Mouse (Mus musculus): ENCODE measurements around the gene Fxr1. TPM values are rescaled to one million over a fixed set of nuclear protein-coding genes. Genes with fewer than 3 reads are reported as not detected.
A peak's percentile ranks its signal among the peaks of the same experiment; 100 is the strongest.
"Not testable (repeated sequence)": the region's sequence is repeated elsewhere in the genome, so short reads cannot be mapped to it uniquely, and the experiment has no call there.

Fxr1 gene
- polyA plus RNA-seq, 1 experiment = 491 TPM

DNA sequence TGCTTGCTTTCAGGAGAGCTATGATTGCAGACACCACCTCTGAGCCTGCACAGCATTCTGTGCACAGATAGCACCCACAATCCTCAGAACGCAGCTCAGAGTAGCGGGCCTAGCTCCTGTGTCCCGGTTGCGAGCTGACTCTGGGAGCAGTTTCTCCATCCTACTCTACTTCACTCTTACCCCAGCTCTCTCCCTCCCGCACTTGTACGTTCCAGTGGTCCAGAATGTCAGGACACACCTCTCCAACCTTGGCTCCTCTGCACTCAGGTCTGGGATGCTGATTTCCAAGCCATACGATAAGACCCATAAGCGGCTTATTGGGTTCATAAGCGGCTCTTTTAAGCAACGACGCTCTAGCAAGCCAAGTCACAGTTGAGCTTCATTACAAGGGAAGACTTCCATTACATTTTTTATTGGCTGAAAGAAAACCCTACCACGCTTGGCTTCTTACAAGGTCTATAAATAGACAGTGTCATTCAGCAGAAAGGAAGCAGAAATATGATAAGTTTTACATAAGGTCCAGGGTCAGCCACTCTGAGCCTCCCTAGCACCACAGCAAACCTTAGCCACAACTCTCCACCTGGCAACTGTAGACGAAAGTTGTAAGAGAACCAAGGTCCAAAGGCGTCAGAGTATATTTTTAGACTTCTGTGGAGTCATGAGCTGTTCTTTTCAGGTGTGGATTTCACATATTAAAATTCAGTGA lies 26.2 kb upstream of the Fxr1 start:
- Histone ChIP-seq H3K4me3 (ENCODE audit: low read depth, low read length) (no peak overlapping the region), H3K36me3 (ENCODE audit: control insufficient read depth, insufficient read depth, low read length, poor library complexity, severe bottlenecking) (no peaks in the 10 kb centered on the region), H3K27ac (ENCODE audit: insufficient read depth, low read length) (no peak overlapping the region), H3K9ac (ENCODE audit: low read depth, poor library complexity, severe bottlenecking) (no peak overlapping the region), H3K27me3 (ENCODE audit: control insufficient read depth, insufficient read depth, low read length, poor library complexity, severe bottlenecking) (no peaks in the 10 kb centered on the region), H3K4me1 (ENCODE audit: control insufficient read depth, insufficient read depth, low read length) (peaks cover 3% of the 10 kb centered on the region), H3K9me3 (replicated peaks; ENCODE audit: control insufficient read depth, insufficient read depth, low read length, poor library complexity, severe bottlenecking) (no peaks in the 10 kb centered on the region)
- TF ChIP-seq POLR2A (IDR thresholded peaks at IDR 0.05; ENCODE audit: insufficient read depth, low read length) (no peak), CTCF (IDR thresholded peaks at IDR 0.05; ENCODE audit: low read depth, low read length) (no peak), EP300 (IDR thresholded peaks at IDR 0.05; ENCODE audit: insufficient read depth, low read depth, low read length) (no peak)

DNA sequence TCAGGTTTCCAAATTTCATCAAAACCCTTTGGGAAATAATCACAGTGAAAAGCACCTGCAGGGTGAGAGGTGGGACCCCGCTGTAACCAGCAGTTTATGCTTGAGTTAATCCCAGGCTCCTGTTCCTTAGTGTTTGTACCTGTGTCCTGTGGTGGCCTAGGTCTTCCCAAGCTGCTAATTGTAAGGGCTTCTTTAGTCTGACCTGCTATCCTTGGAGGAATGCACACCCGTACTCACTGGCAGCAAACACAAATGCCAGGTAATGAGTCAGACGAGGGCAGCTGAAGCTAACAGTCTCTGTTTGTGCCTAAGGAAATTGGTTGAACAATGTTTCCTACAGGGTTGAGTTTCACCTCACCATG lies 25.6 kb upstream of the Fxr1 start:
- TF ChIP-seq CTCF (IDR thresholded peaks at IDR 0.05; ENCODE audit: low read depth, low read length) (no peak), EP300 (IDR thresholded peaks at IDR 0.05; ENCODE audit: insufficient read depth, low read depth, low read length) (no peak), POLR2A (IDR thresholded peaks at IDR 0.05; ENCODE audit: insufficient read depth, low read length) (no peak)
- H3K27me3 ChIP-seq (ENCODE audit: control insufficient read depth, insufficient read depth, low read length, poor library complexity, severe bottlenecking) = no peaks in the 10 kb centered on the region
- no peak overlapping the region for H3K9ac ChIP-seq (ENCODE audit: low read depth, poor library complexity, severe bottlenecking)
- no peak overlapping the region for H3K27ac ChIP-seq (ENCODE audit: insufficient read depth, low read length)
- no peaks in the 10 kb centered on the region for H3K9me3 ChIP-seq (replicated peaks; ENCODE audit: control insufficient read depth, insufficient read depth, low read length, poor library complexity, severe bottlenecking)
- no peaks in the 10 kb centered on the region for H3K36me3 ChIP-seq (ENCODE audit: control insufficient read depth, insufficient read depth, low read length, poor library complexity, severe bottlenecking)
- peaks cover 3% of the 10 kb centered on the region for H3K4me1 ChIP-seq (ENCODE audit: control insufficient read depth, insufficient read depth, low read length)
- H3K4me3 ChIP-seq (ENCODE audit: low read depth, low read length) = no peak overlapping the region

DNA sequence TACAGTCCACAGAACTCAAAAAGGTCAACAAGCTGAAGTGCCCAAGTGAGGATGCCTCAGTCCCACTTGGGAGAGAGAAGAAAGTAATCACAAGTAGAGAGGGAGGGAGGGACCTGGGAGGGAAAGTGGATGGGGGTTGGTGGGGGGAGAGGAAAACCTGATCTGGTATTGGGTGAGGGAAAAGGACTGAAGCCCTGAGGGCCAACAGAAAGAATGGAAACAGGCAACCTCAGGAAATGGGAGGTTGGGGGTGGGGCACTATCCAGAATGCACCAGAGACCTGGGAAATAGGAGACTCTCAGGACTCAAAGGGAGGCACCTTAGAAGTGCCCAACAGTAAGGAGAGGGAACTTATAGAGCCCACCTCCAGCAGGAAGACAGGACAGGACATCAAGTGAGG lies 18.1 kb upstream of the Fxr1 start:
- H3K4me1 ChIP-seq (ENCODE audit: control insufficient read depth, insufficient read depth, low read length); H3K27ac ChIP-seq (ENCODE audit: insufficient read depth, low read length); H3K4me3 ChIP-seq (ENCODE audit: low read depth, low read length); H3K9ac ChIP-seq (ENCODE audit: low read depth, poor library complexity, severe bottlenecking); H3K27me3 ChIP-seq (ENCODE audit: control insufficient read depth, insufficient read depth, low read length, poor library complexity, severe bottlenecking); H3K36me3 ChIP-seq (ENCODE audit: control insufficient read depth, insufficient read depth, low read length, poor library complexity, severe bottlenecking); H3K9me3 ChIP-seq (replicated peaks; ENCODE audit: control insufficient read depth, insufficient read depth, low read length, poor library complexity, severe bottlenecking): not testable (repeated sequence)

DNA sequence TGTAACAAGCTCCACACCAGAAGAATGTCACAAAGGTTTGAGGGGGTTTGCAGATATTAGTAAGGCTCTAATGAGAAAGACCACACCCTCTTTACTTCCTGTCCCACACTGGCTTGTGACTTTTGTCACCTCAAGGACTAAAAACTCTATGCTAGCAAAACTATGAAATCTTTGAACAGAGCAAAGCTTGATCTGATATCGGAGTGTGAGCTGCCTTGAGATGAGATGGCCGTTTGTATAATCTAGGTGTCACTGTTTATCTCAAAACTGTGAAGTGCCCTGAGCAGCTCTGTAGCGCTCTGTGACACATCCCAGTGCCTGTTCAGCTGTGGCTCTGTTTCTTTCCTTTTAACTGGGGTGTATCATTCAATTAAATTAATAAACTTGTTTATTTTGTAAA lies 15.9 kb upstream of the Fxr1 start:
- no peak overlapping the region for H3K9ac ChIP-seq (ENCODE audit: low read depth, poor library complexity, severe bottlenecking)
- no peak overlapping the region for H3K4me3 ChIP-seq (ENCODE audit: low read depth, low read length)
- TF ChIP-seq EP300 (IDR thresholded peaks at IDR 0.05; ENCODE audit: insufficient read depth, low read depth, low read length) (no peak), POLR2A (IDR thresholded peaks at IDR 0.05; ENCODE audit: insufficient read depth, low read length) (no peak), CTCF (IDR thresholded peaks at IDR 0.05; ENCODE audit: low read depth, low read length) (no peak)
- H3K27ac ChIP-seq (ENCODE audit: insufficient read depth, low read length) = no peak overlapping the region; the same call in 1 of the 2 replicates
- peaks cover 5% of the 10 kb centered on the region for H3K4me1 ChIP-seq (ENCODE audit: control insufficient read depth, insufficient read depth, low read length)
- no peaks in the 10 kb centered on the region for H3K27me3 ChIP-seq (ENCODE audit: control insufficient read depth, insufficient read depth, low read length, poor library complexity, severe bottlenecking)
- H3K36me3 ChIP-seq (ENCODE audit: control insufficient read depth, insufficient read depth, low read length, poor library complexity, severe bottlenecking) = no peaks in the 10 kb centered on the region
- H3K9me3 ChIP-seq (replicated peaks; ENCODE audit: control insufficient read depth, insufficient read depth, low read length, poor library complexity, severe bottlenecking) = no peaks in the 10 kb centered on the region

DNA sequence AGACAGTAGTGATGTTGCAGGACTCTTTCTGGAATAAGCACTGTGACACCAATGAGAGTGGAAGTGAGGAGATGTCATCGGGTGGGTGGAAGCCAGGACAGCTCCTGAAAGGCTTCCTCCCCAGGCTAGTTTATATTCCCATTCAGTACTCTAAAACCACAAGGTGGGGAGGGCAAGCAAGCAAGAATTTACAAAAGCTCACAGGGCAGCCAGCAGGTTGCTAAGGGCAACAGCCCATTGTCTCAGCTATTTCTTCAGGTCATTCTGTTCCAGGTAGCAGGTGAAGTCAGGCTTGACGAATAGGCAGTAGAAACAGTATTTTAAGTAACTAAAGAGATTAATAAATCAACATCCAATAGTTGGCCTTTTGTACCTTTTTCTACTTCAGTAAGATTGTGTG lies 13.4 kb upstream of the Fxr1 start:
- no peaks in the 10 kb centered on the region for H3K36me3 ChIP-seq (ENCODE audit: control insufficient read depth, insufficient read depth, low read length, poor library complexity, severe bottlenecking)
- TF ChIP-seq CTCF (IDR thresholded peaks at IDR 0.05; ENCODE audit: low read depth, low read length) (no peak), EP300 (IDR thresholded peaks at IDR 0.05; ENCODE audit: insufficient read depth, low read depth, low read length) (peak; percentile 45; the same call in 1 of the 2 replicates)
- H3K27ac ChIP-seq (ENCODE audit: insufficient read depth, low read length) = peak overlapping the region; percentile 85
- H3K4me3 ChIP-seq (ENCODE audit: low read depth, low read length) = no peak overlapping the region
- H3K9me3 ChIP-seq (replicated peaks; ENCODE audit: control insufficient read depth, insufficient read depth, low read length, poor library complexity, severe bottlenecking) = no peaks in the 10 kb centered on the region
- H3K4me1 ChIP-seq (ENCODE audit: control insufficient read depth, insufficient read depth, low read length) = peaks cover 5% of the 10 kb centered on the region
- H3K9ac ChIP-seq (ENCODE audit: low read depth, poor library complexity, severe bottlenecking) = no peak overlapping the region
- no peaks in the 10 kb centered on the region for H3K27me3 ChIP-seq (ENCODE audit: control insufficient read depth, insufficient read depth, low read length, poor library complexity, severe bottlenecking)

DNA sequence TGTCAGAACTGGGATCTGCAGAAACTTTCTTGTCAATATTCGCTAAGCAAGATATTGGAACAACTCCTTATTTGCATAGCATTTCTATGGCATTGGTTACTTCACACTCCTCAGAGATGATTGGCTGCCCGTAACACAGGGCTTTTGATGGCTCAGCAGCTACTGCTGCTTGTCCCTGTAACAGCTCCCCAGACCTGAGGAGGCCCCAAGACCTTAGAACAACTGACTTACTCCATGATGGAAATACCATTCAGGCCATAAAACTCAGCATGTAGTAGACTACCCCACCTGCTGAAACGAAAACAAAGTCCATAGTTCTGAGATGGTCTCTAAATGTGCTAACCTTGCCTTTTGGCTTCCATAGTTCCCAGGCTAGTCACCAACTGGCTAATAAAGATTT lies 12.9 kb upstream of the Fxr1 start:
- no peaks in the 10 kb centered on the region for H3K36me3 ChIP-seq (ENCODE audit: control insufficient read depth, insufficient read depth, low read length, poor library complexity, severe bottlenecking)
- H3K27me3 ChIP-seq (ENCODE audit: control insufficient read depth, insufficient read depth, low read length, poor library complexity, severe bottlenecking) = no peaks in the 10 kb centered on the region
- peaks cover 5% of the 10 kb centered on the region for H3K4me1 ChIP-seq (ENCODE audit: control insufficient read depth, insufficient read depth, low read length)
- H3K9ac ChIP-seq (ENCODE audit: low read depth, poor library complexity, severe bottlenecking) = peak overlapping the region; percentile 52
- TF ChIP-seq POLR2A (IDR thresholded peaks at IDR 0.05; ENCODE audit: insufficient read depth, low read length) = no peak
- no peak for TF ChIP-seq EP300 (IDR thresholded peaks at IDR 0.05; ENCODE audit: insufficient read depth, low read depth, low read length)
- no peak for TF ChIP-seq CTCF (IDR thresholded peaks at IDR 0.05; ENCODE audit: low read depth, low read length)
- no peaks in the 10 kb centered on the region for H3K9me3 ChIP-seq (replicated peaks; ENCODE audit: control insufficient read depth, insufficient read depth, low read length, poor library complexity, severe bottlenecking)
- H3K27ac ChIP-seq (ENCODE audit: insufficient read depth, low read length) = peak overlapping the region; percentile 95
- H3K4me3 ChIP-seq (ENCODE audit: low read depth, low read length) = no peak overlapping the region
